Mouse (Mus musculus) embryo, embryonic 10 days (tissue): ENCODE data around the gene Fermt1.

ENCODE experiments used
- DNase-seq: peaks from one replicate; pipeline ENCODE4 v3.0.0-alpha.2; 2015; ENCODE audit warnings: low spot score

Fermt1 gene

DNA sequence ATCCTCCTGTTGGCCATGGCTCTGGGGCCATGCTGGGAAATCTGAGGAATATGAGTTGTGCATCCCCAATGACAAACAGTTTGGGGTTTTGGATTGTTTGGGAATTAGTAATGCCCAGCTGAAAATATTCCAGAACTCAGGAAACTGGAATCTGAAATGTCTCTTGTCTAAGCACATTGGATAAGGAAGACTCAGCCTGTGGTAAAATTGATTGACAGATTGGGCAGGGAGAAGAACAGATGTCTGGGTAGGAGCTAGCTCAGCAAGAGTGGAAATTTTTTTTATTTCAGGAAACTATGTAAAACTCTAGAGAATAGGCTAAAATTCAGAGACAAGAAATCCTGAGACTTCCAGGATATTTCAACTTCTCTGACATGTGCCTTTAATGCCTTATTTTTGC, 85.3 kb downstream of the Fermt1 start:
- no peak for DNase-seq

DNA sequence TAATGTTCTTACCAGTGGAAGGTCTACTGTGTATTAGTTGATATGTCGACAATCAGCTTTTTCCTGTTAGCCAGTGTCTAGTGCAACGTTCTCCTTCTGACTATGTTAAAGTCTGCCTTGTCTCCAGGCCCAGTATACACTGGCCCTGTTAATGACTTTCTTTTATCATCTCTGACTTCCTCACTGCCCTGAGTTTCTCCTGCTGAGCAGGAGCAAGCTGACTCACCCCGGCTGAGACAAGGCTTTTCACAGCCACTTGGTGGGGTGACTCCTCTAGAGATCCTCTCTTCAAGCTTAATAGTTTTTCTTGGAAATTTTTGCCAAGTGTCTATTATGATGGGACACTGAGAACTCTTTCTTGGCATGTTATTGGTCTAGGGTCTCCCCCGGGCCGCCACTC, 89.4 kb downstream of the Fermt1 start:
- DNase-seq: no peak
